Mouse (Mus musculus) ES-E14 (cell line): ENCODE measurements at regions not wholly inside any gene's neighbourhood (a gene's known extent, or its start where the extent isn't known, plus 50 kb on each side); places are given as distances from the start of the nearest gene placed in this dataset.

Source experiments
- CHD2 ChIP-seq: IDR thresholded peaks from 2 replicates; pipeline ENCODE4 v1.6.1; 2014; ENCODE audit warnings: mild to moderate bottlenecking, low read depth, low read length, inconsistent platforms
- MAFK ChIP-seq: IDR thresholded peaks from 2 replicates; pipeline ENCODE4 v1.6.1; 2014; ENCODE audit warnings: mild to moderate bottlenecking, low read depth, low read length, inconsistent platforms; ENCODE audit not compliant: insufficient read depth
- ZC3H11A ChIP-seq: IDR thresholded peaks from 2 replicates; pipeline ENCODE4 v1.6.1; 2012; ENCODE audit warnings: low read depth, mild to moderate bottlenecking, inconsistent platforms, low read length, borderline replicate concordance
- ZNF384 ChIP-seq: IDR thresholded peaks from 2 replicates; pipeline ENCODE4 v1.6.1; 2012; ENCODE audit warnings: low read depth, low read length, inconsistent platforms

GRCm38 (mm10) chr6:51369771-51370170, 62.7 kb upstream of the Nfe2l3 start:
- no peak for TF ChIP-seq MAFK
- TF ChIP-seq ZC3H11A, result no peak
- TF ChIP-seq ZNF384, result no peak
- TF ChIP-seq CHD2, result no peak
